22 mouse cellular contexts compared by ENCODE assay signal in genomic region chr7:54898589-54898988, GRCm38 (mm10).
DNase-seq lines count a peak whose midpoint lies in the region; ATAC-seq lines count a peak whose summit lies in the region.
"Had no signal": no experiment of that assay in that cellular context is flagged by ENCODE, and none has a peak within 500 bp of the region (broad histone marks: within the 10 kb centered on the region; RNA-seq: fewer than 3 reads in every experiment).

No protein-coding gene starts in this region.

- peak; percentile 75; the same call in 1 of the 2 replicates for ATAC-seq in neural tube, embryonic 12.5 days (ENCODE audit: low FRiP score, low read depth)
- ATAC-seq in neural tube, embryonic 15.5 days (ENCODE audit: low FRiP score), result no peak
- peak; percentile 51; the same call in 1 of the 2 replicates for ATAC-seq in neural tube, embryonic 14.5 days (ENCODE audit: low read depth)
- ATAC-seq in hematopoietic stem cell, adult 5-6 weeks (replicated peaks in 1 of 2; ENCODE audit: insufficient read depth in 1 of 2, low FRiP score in 2 of 2, low TSS enrichment in 1 of 2, low read depth in 1 of 2, poor library complexity in 2 of 2, severe bottlenecking in 2 of 2), result peak; percentile 77 to 88
- ATAC-seq in kidney, embryonic 14.5 days (ENCODE audit: low FRiP score, low TSS enrichment), result no peak
- ATAC-seq: activated CD4-positive, CD25-positive, alpha-beta regulatory T cell, adult 4 months; CD4-positive, CD25-positive, alpha-beta regulatory T cell, adult 4 months; Patski had no signal

- no peaks in the 10 kb centered on the region for H3K4me1 ChIP-seq in neural tube, embryonic 12.5 days
- no peaks in the 10 kb centered on the region for H3K4me1 ChIP-seq in neural tube, embryonic 15.5 days
- H3K4me1 ChIP-seq in neural tube, embryonic 14.5 days (ENCODE audit: control insufficient read depth, insufficient read depth, low read length), result no peaks in the 10 kb centered on the region
- no peaks in the 10 kb centered on the region for H3K4me1 ChIP-seq in kidney, embryonic 14.5 days (ENCODE audit: control insufficient read depth, insufficient read depth, low read length)

- no peak overlapping the region for H3K4me2 ChIP-seq in neural tube, embryonic 12.5 days (replicated peaks)
- H3K4me2 ChIP-seq in neural tube, embryonic 15.5 days, result no peak overlapping the region
- H3K4me2 ChIP-seq in neural tube, embryonic 14.5 days (ENCODE audit: low read depth, low read length), result no peak overlapping the region
- no peak overlapping the region for H3K4me2 ChIP-seq in kidney, embryonic 14.5 days (replicated peaks; ENCODE audit: low read depth, low read length)

- H3K36me3 ChIP-seq in neural tube, embryonic 12.5 days, result no peaks in the 10 kb centered on the region
- no peaks in the 10 kb centered on the region for H3K36me3 ChIP-seq in neural tube, embryonic 15.5 days
- H3K36me3 ChIP-seq in neural tube, embryonic 14.5 days (ENCODE audit: control insufficient read depth, insufficient read depth, low read length), result no peaks in the 10 kb centered on the region
- H3K36me3 ChIP-seq in kidney, embryonic 14.5 days (ENCODE audit: control insufficient read depth, insufficient read depth, low read length), result no peaks in the 10 kb centered on the region
- H3K36me3 ChIP-seq: G1E had no signal

- no peak overlapping the region for H3K9ac ChIP-seq in neural tube, embryonic 12.5 days
- no peak overlapping the region for H3K9ac ChIP-seq in neural tube, embryonic 15.5 days (replicated peaks)
- H3K9ac ChIP-seq in neural tube, embryonic 14.5 days (replicated peaks; ENCODE audit: low read depth, low read length), result no peak overlapping the region
- H3K9ac ChIP-seq in kidney, embryonic 14.5 days (ENCODE audit: low read depth, low read length), result no peak overlapping the region

- no peaks in the 10 kb centered on the region for H3K9me3 ChIP-seq in neural tube, embryonic 12.5 days
- no peaks in the 10 kb centered on the region for H3K9me3 ChIP-seq in neural tube, embryonic 15.5 days (replicated peaks)
- no peaks in the 10 kb centered on the region for H3K9me3 ChIP-seq in neural tube, embryonic 14.5 days (ENCODE audit: control insufficient read depth, low read length)
- H3K9me3 ChIP-seq in kidney, embryonic 14.5 days (ENCODE audit: control insufficient read depth, low read length), result no peaks in the 10 kb centered on the region
- H3K9me3 ChIP-seq: G1E had no signal

- H3K27me3 ChIP-seq in neural tube, embryonic 12.5 days (replicated peaks), result no peaks in the 10 kb centered on the region
- no peaks in the 10 kb centered on the region for H3K27me3 ChIP-seq in neural tube, embryonic 15.5 days (replicated peaks)
- no peaks in the 10 kb centered on the region for H3K27me3 ChIP-seq in neural tube, embryonic 14.5 days (ENCODE audit: control insufficient read depth, insufficient read depth, low read length)
- H3K27me3 ChIP-seq in kidney, embryonic 14.5 days (ENCODE audit: control insufficient read depth, insufficient read depth, low read length), result no peaks in the 10 kb centered on the region
- H3K27me3 ChIP-seq: CH12.LX, Patski had no signal

- 74% methylated on average over 3 of the region's 3 CpGs for WGBS in neural tube, embryonic 12.5 days
- 62% methylated on average over 3 of the region's 3 CpGs for WGBS in neural tube, embryonic 15.5 days
- WGBS in neural tube, embryonic 14.5 days, result 63% methylated on average over 3 of the region's 3 CpGs
- 72% methylated on average over 3 of the region's 3 CpGs for WGBS in kidney, embryonic 14.5 days

- H3K4me3 ChIP-seq in neural tube, embryonic 12.5 days, result no peak overlapping the region
- no peak overlapping the region for H3K4me3 ChIP-seq in neural tube, embryonic 15.5 days (replicated peaks)
- H3K4me3 ChIP-seq in neural tube, embryonic 14.5 days (ENCODE audit: low read depth, low read length), result no peak overlapping the region
- H3K4me3 ChIP-seq in kidney, embryonic 14.5 days (ENCODE audit: low read length), result no peak overlapping the region

- no peak overlapping the region for H3K27ac ChIP-seq in neural tube, embryonic 12.5 days
- no peak overlapping the region for H3K27ac ChIP-seq in neural tube, embryonic 15.5 days (replicated peaks)
- H3K27ac ChIP-seq in neural tube, embryonic 14.5 days (ENCODE audit: low read depth, low read length), result no peak overlapping the region
- H3K27ac ChIP-seq in kidney, embryonic 14.5 days (ENCODE audit: low read depth, low read length), result no peak overlapping the region

- DNase-seq in neural tube, embryonic 10.5 days (ENCODE audit: extremely low spot score, low spot score), result no peak
- DNase-seq in retina, embryonic 14.5 days (ENCODE audit: low spot score), result peak; percentile 32
- no peak for DNase-seq in retina, postnatal 1 day
- DNase-seq: adrenal gland, adult 2 months; adrenal gland, adult 8-10 months; adrenal gland, postnatal 10 days; adrenal gland, postnatal 14 days; adrenal gland, postnatal 25 days; adrenal gland, postnatal 36 days; B cell, adult 2 months; cerebellum, adult 11 months; cerebellum, adult 11-12 months had no signal

Comparison
In these comparisons a context has a peak if more than half of its experiments do, and no peak if none do; other contexts are left out.
1. ATAC-seq: peak in neural tube, embryonic 12.5 days (single experiment), neural tube, embryonic 14.5 days (single experiment) and hematopoietic stem cell, adult 5-6 weeks (2 of 2); none in neural tube, embryonic 15.5 days (single experiment) and kidney, embryonic 14.5 days (single experiment).